Comparison of ENCODE assay signal across 21 mouse cellular contexts in genomic region chr6:30615741-30616140, GRCm38 (mm10). TPM values are rescaled to one million over a fixed set of nuclear protein-coding genes. Genes with fewer than 3 reads are reported as not detected.
DNase-seq lines count a peak whose midpoint lies in the region; ATAC-seq and TF ChIP-seq lines count a peak whose summit lies in the region.
"Had no signal": no experiment of that assay in that cellular context is flagged by ENCODE, and none has a peak within 500 bp of the region (broad histone marks: within the 10 kb centered on the region; RNA-seq: fewer than 3 reads in every experiment).

No protein-coding gene starts in this region.

- TF ChIP-seq EP300 in stomach, postnatal 0 days (optimal IDR thresholded peaks at IDR 0.05), result no peak

- H3K4me1 ChIP-seq in kidney, embryonic 14.5 days (ENCODE audit: control insufficient read depth, insufficient read depth, low read length), result peaks cover 29% of the 10 kb centered on the region
- peaks cover 53% of the 10 kb centered on the region for H3K4me1 ChIP-seq in embryonic facial prominence, embryonic 12.5 days
- H3K4me1 ChIP-seq in forebrain, embryonic 11.5 days (replicated peaks; ENCODE audit: control insufficient read depth, insufficient read depth, low read length), result peaks cover 42% of the 10 kb centered on the region
- H3K4me1 ChIP-seq in limb, embryonic 13.5 days, result peaks cover 50% of the 10 kb centered on the region
- peaks cover 5% of the 10 kb centered on the region; the same call in 1 of the 2 replicates for H3K4me1 ChIP-seq in stomach, postnatal 0 days (replicated peaks; ENCODE audit: control insufficient read depth, insufficient read depth)

- no peaks in the 10 kb centered on the region for H3K9me3 ChIP-seq in kidney, embryonic 14.5 days (ENCODE audit: control insufficient read depth, low read length)
- H3K9me3 ChIP-seq in embryonic facial prominence, embryonic 12.5 days, result no peaks in the 10 kb centered on the region
- H3K9me3 ChIP-seq in forebrain, embryonic 11.5 days (ENCODE audit: control insufficient read depth, low read length), result no peaks in the 10 kb centered on the region
- no peaks in the 10 kb centered on the region for H3K9me3 ChIP-seq in limb, embryonic 13.5 days
- H3K9me3 ChIP-seq in stomach, postnatal 0 days (ENCODE audit: control insufficient read depth, low read length), result no peaks in the 10 kb centered on the region
- H3K9me3 ChIP-seq: G1E; liver, embryonic 15.5 days had no signal

- no peak overlapping the region for H3K9ac ChIP-seq in kidney, embryonic 14.5 days (ENCODE audit: low read depth, low read length)
- H3K9ac ChIP-seq in embryonic facial prominence, embryonic 12.5 days, result no peak overlapping the region
- H3K9ac ChIP-seq in forebrain, embryonic 11.5 days (ENCODE audit: low read length), result peak overlapping the region; percentile 36
- no peak overlapping the region for H3K9ac ChIP-seq in limb, embryonic 13.5 days
- no peak overlapping the region for H3K9ac ChIP-seq in stomach, postnatal 0 days (ENCODE audit: low read length)
- H3K9ac ChIP-seq: liver, embryonic 15.5 days had no signal

- 32% methylated on average over 4 of the region's 4 CpGs for WGBS in kidney, embryonic 14.5 days
- 17% methylated on average over 4 of the region's 4 CpGs for WGBS in embryonic facial prominence, embryonic 12.5 days
- 9% methylated on average over 4 of the region's 4 CpGs for WGBS in forebrain, embryonic 11.5 days
- WGBS in limb, embryonic 13.5 days, result 18% methylated on average over 4 of the region's 4 CpGs
- 50% methylated on average over 4 of the region's 4 CpGs for WGBS in stomach, postnatal 0 days

- no peaks in the 10 kb centered on the region for H3K27me3 ChIP-seq in kidney, embryonic 14.5 days (ENCODE audit: control insufficient read depth, insufficient read depth, low read length)
- H3K27me3 ChIP-seq in embryonic facial prominence, embryonic 12.5 days, result no peaks in the 10 kb centered on the region
- no peaks in the 10 kb centered on the region for H3K27me3 ChIP-seq in forebrain, embryonic 11.5 days (ENCODE audit: control insufficient read depth, insufficient read depth, low read length)
- no peaks in the 10 kb centered on the region for H3K27me3 ChIP-seq in limb, embryonic 13.5 days
- H3K27me3 ChIP-seq in stomach, postnatal 0 days (ENCODE audit: control insufficient read depth, insufficient read depth, low read length), result no peaks in the 10 kb centered on the region

- DNase-seq in kidney, postnatal 25 days, result no peak
- no peak for DNase-seq in forebrain, embryonic 11.5 days (ENCODE audit: low spot score)
- DNase-seq in stomach, postnatal 0 days (ENCODE audit: low spot score), result no peak
- DNase-seq: adrenal gland, postnatal 10 days; cerebellum, adult 9-10 months; heart, postnatal 10 days; kidney, postnatal 14 days; layer of hippocampus, postnatal 36 days; lung, postnatal 14 days; right cerebral cortex, postnatal 4 days; thymus, adult 18-20 months had no signal

- TF ChIP-seq CTCF in stomach, postnatal 0 days (IDR thresholded peaks at IDR 0.05; ENCODE audit: low read depth), result no peak

- H3K4me3 ChIP-seq in kidney, embryonic 14.5 days (ENCODE audit: low read length), result no peak overlapping the region
- H3K4me3 ChIP-seq in embryonic facial prominence, embryonic 12.5 days, result no peak overlapping the region
- H3K4me3 ChIP-seq in forebrain, embryonic 11.5 days (ENCODE audit: low read depth, low read length), result no peak overlapping the region
- H3K4me3 ChIP-seq in limb, embryonic 13.5 days, result no peak overlapping the region
- no peak overlapping the region for H3K4me3 ChIP-seq in stomach, postnatal 0 days (ENCODE audit: low read depth, low read length)
- H3K4me3 ChIP-seq: liver, embryonic 15.5 days had no signal

- H3K27ac ChIP-seq in kidney, embryonic 14.5 days (ENCODE audit: low read depth, low read length), result peak overlapping the region; percentile 71; the same call in 1 of the 2 replicates
- peak overlapping the region; percentile 89 for H3K27ac ChIP-seq in embryonic facial prominence, embryonic 12.5 days
- H3K27ac ChIP-seq in forebrain, embryonic 11.5 days (ENCODE audit: low read depth, low read length), result peak overlapping the region; percentile 86
- H3K27ac ChIP-seq in limb, embryonic 13.5 days, result peak overlapping the region; percentile 89; the same call in 1 of the 2 replicates
- no peak overlapping the region for H3K27ac ChIP-seq in stomach, postnatal 0 days (replicated peaks)
- H3K27ac ChIP-seq: liver, embryonic 15.5 days had no signal

- H3K4me2 ChIP-seq in kidney, embryonic 14.5 days (replicated peaks; ENCODE audit: low read depth, low read length), result no peak overlapping the region
- H3K4me2 ChIP-seq in embryonic facial prominence, embryonic 12.5 days (replicated peaks), result no peak overlapping the region
- H3K4me2 ChIP-seq in forebrain, embryonic 11.5 days (ENCODE audit: low read depth, low read length, severe bottlenecking), result no peak overlapping the region
- no peak overlapping the region for H3K4me2 ChIP-seq in limb, embryonic 13.5 days (replicated peaks)
- H3K4me2 ChIP-seq in stomach, postnatal 0 days (replicated peaks; ENCODE audit: low read depth), result no peak overlapping the region

- no peaks in the 10 kb centered on the region for H3K36me3 ChIP-seq in kidney, embryonic 14.5 days (ENCODE audit: control insufficient read depth, insufficient read depth, low read length)
- H3K36me3 ChIP-seq in embryonic facial prominence, embryonic 12.5 days, result no peaks in the 10 kb centered on the region
- no peaks in the 10 kb centered on the region for H3K36me3 ChIP-seq in forebrain, embryonic 11.5 days (ENCODE audit: control insufficient read depth, insufficient read depth, low read length)
- H3K36me3 ChIP-seq in limb, embryonic 13.5 days, result no peaks in the 10 kb centered on the region
- H3K36me3 ChIP-seq in stomach, postnatal 0 days (ENCODE audit: control insufficient read depth, insufficient read depth, low read length), result no peaks in the 10 kb centered on the region
- H3K36me3 ChIP-seq: G1E; liver, embryonic 15.5 days had no signal

- ATAC-seq in kidney, embryonic 14.5 days (ENCODE audit: low FRiP score, low TSS enrichment), result no peak
- ATAC-seq in embryonic facial prominence, embryonic 12.5 days (ENCODE audit: insufficient number of reproducible peaks, insufficient read depth, low FRiP score, low TSS enrichment), result no peak
- ATAC-seq in forebrain, embryonic 11.5 days (replicated peaks; ENCODE audit: low FRiP score), result no peak
- ATAC-seq in limb, embryonic 13.5 days (ENCODE audit: low FRiP score, low read depth), result no peak
- no peak for ATAC-seq in megakaryocyte progenitor cell, adult 5-6 weeks (replicated peaks; ENCODE audit: poor library complexity)
- ATAC-seq in stomach, postnatal 0 days (ENCODE audit: low FRiP score, low TSS enrichment), result no peak

RNA-seq across cellular contexts. Expression of gene Cpa5, which starts 4.9 kb away (rescaled TPM):
- 0.57 and 1.0 TPM in 2 replicates for polyA plus RNA-seq in kidney, embryonic 14.5 days (2014; fragmentation: Nextera tagmentation; extraction: Ambion mirVana)
- polyA plus RNA-seq in embryonic facial prominence, embryonic 12.5 days (2016; fragmentation: Nextera tagmentation; extraction: Ambion mirVana), result 0.22 and 0.33 TPM in 2 replicates
- polyA plus RNA-seq in forebrain, embryonic 11.5 days (2014; fragmentation: Nextera tagmentation; extraction: Ambion mirVana), result 0.15 and 0.72 TPM in 2 replicates
- polyA plus RNA-seq in limb, embryonic 13.5 days (2015; fragmentation: Nextera tagmentation; extraction: Ambion mirVana), result 0.33 and 0.79 TPM in 2 replicates
- not detected in 2 replicates for total RNA-seq in megakaryocyte progenitor cell, adult 5-6 weeks (2015)
- not detected in 2 replicates for total RNA-seq in megakaryocyte progenitor cell, adult 5-6 weeks (2017)
- polyA plus RNA-seq in stomach, postnatal 0 days (2015; fragmentation: Nextera tagmentation; extraction: Ambion mirVana), result 0.16 and 0.18 TPM in 2 replicates
- total RNA-seq: adrenal gland, postnatal 10 days; G1E; gastrocnemius, adult 18-20 months; granulocyte monocyte progenitor cell, adult 5-6 weeks; heart, postnatal 10 days; layer of hippocampus, postnatal 36 days; left cerebral cortex, postnatal 36 days had no signal
- polyA plus RNA-seq: G1E; neural tube, embryonic 14.5 days had no signal

RNA-seq across cellular contexts. Expression of gene Cpa1, which starts 23.3 kb away (rescaled TPM):
- 1.8 and 2.0 TPM in 2 replicates for polyA plus RNA-seq in kidney, embryonic 14.5 days (2014; fragmentation: Nextera tagmentation; extraction: Ambion mirVana)
- 0.22 and 0.29 TPM in 2 replicates for polyA plus RNA-seq in embryonic facial prominence, embryonic 12.5 days (2016; fragmentation: Nextera tagmentation; extraction: Ambion mirVana)
- 0.16 TPM in 1 of 2 replicates, not detected in the other for polyA plus RNA-seq in forebrain, embryonic 11.5 days (2014; fragmentation: Nextera tagmentation; extraction: Ambion mirVana)
- polyA plus RNA-seq in limb, embryonic 13.5 days (2015; fragmentation: Nextera tagmentation; extraction: Ambion mirVana), result 0.88 and 1.0 TPM in 2 replicates
- not detected in 2 replicates for total RNA-seq in megakaryocyte progenitor cell, adult 5-6 weeks (2015)
- not detected in 2 replicates for total RNA-seq in megakaryocyte progenitor cell, adult 5-6 weeks (2017)
- polyA plus RNA-seq in stomach, postnatal 0 days (2015; fragmentation: Nextera tagmentation; extraction: Ambion mirVana), result 1.3 and 1.5 TPM in 2 replicates
- total RNA-seq: G1E; gastrocnemius, adult 18-20 months; granulocyte monocyte progenitor cell, adult 5-6 weeks; layer of hippocampus, postnatal 36 days; left cerebral cortex, postnatal 36 days had no signal
- polyA plus RNA-seq: G1E had no signal

RNA-seq across cellular contexts. Expression of gene Cpa4, which starts 47.6 kb away (rescaled TPM):
- 0.09 and 0.12 TPM in 2 replicates for polyA plus RNA-seq in kidney, embryonic 14.5 days (2014; fragmentation: Nextera tagmentation; extraction: Ambion mirVana)
- polyA plus RNA-seq in embryonic facial prominence, embryonic 12.5 days (2016; fragmentation: Nextera tagmentation; extraction: Ambion mirVana), result 0.79 and 1.3 TPM in 2 replicates
- polyA plus RNA-seq in forebrain, embryonic 11.5 days (2014; fragmentation: Nextera tagmentation; extraction: Ambion mirVana), result 5.4 and 5.6 TPM in 2 replicates
- polyA plus RNA-seq in limb, embryonic 13.5 days (2015; fragmentation: Nextera tagmentation; extraction: Ambion mirVana), result 2.3 and 2.7 TPM in 2 replicates
- total RNA-seq in megakaryocyte progenitor cell, adult 5-6 weeks (2015), result not detected in 2 replicates
- total RNA-seq in megakaryocyte progenitor cell, adult 5-6 weeks (2017), result not detected in 2 replicates
- 32.7 and 33.7 TPM in 2 replicates for polyA plus RNA-seq in stomach, postnatal 0 days (2015; fragmentation: Nextera tagmentation; extraction: Ambion mirVana)
- total RNA-seq: gastrocnemius, adult 18-20 months; granulocyte monocyte progenitor cell, adult 5-6 weeks; layer of hippocampus, postnatal 36 days had no signal
- polyA plus RNA-seq: G1E had no signal
